Mouse (Mus musculus) bone marrow macrophage, adult 2 months (primary cell): ENCODE data around the gene Zfp358. TPM values are rescaled to one million over a fixed set of nuclear protein-coding genes. Genes with fewer than 3 reads are reported as not detected.

Source experiments
- H3K27ac ChIP-seq: 2 replicates; pipeline ENCODE4 v1.5.1; 2012; ENCODE audit warnings: low read depth, low read length; ENCODE audit not compliant: insufficient read depth
- H3K4me1 ChIP-seq: 2 replicates; pipeline ENCODE4 v1.6.1; 2012; ENCODE audit warnings: low read length; ENCODE audit not compliant: control insufficient read depth, insufficient read depth
- H3K4me3 ChIP-seq: 2 replicates; pipeline ENCODE4 v1.5.1; 2012; ENCODE audit warnings: mild to moderate bottlenecking, low read length, moderate library complexity; ENCODE audit not compliant: insufficient read depth
- CTCF ChIP-seq: IDR thresholded peaks from 2 replicates; pipeline ENCODE4 v1.5.1; 2012; ENCODE audit warnings: low read depth, mild to moderate bottlenecking, low read length, moderate library complexity
- POLR2A ChIP-seq: IDR thresholded peaks from 2 replicates; pipeline ENCODE4 v1.6.1; 2012; ENCODE audit warnings: mild to moderate bottlenecking, low read depth, low read length, borderline replicate concordance
- polyA plus RNA-seq: library from polyadenylated mRNA; stranded (reverse); fragments of >200 nt; gene quantifications from 2 replicates; pipeline ENCODE4 v1.2.4, GENCODE M21; 2012; ENCODE audit not compliant: missing spikeins, insufficient read depth, insufficient read length

Gene Zfp358
- polyA plus RNA-seq, 1 experiment, result 20.8 TPM

DNA sequence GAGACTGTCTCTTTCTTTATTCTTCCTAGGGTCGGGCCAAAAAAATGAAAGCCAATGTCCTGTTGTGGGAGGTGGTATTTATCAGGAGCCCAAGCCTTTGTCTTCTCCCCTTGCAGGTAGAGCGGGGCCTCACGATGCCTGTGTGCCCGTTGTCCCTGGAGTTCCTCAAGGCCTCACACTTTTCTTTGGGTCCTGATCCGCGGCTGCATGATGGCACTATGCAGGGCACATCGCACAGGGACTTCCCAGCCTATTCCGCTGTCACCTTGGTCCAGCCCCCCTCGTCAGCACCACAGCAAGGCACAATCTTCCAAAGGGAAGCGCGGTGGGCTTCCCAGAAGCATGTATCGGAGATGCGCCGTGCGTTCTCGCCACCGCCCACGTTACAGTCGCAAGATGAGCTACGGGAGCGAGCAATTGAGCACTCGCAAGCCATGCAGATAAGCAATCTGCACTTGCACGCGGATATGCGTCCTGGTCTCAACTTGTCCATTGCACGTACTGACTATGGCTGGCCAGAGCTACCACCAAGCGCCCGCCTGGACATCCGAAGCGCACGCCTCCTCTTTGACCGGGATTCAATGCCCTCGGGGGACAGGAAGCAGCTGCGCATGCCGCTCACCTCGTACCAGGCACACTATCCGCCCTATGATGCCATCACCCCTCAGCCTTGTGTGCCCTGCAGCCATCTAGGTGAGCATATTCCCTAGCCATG lies 17.1 kb upstream of the Zfp358 start:
- peaks cover 2% of the 10 kb centered on the region; the same call in 1 of the 2 replicates for H3K4me1 ChIP-seq
- no peak overlapping the region for H3K27ac ChIP-seq
- peak overlapping the region; percentile 31 for H3K4me3 ChIP-seq
- no peak for TF ChIP-seq POLR2A
- TF ChIP-seq CTCF, result no peak

DNA sequence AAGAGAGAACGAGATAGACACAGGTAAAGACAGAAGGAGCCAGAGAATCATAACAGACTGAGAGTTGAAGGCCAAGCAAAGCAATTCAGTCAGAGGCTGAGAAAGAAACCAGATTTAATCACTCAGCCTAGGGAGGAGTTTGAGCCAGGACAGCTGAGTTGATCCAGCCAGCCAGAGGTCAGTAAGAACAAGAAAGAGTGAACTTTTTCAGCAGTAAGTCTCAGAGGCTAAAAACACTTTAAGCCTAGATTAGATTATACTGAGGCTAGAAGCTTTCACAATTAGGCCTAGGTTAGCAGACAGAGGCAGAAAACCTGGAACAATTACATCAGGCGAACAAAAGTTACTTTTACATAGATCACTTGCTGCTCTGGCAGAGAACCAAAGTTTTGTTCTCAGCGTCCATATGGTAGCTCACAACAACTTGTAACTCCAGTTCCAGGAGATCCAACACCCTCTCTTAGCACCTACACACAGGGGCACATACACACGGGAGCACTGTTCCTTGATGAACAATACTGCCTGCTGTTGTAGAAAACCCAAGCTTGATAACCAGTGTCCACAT lies 12.6 kb upstream of the Zfp358 start:
- H3K4me1 ChIP-seq, result peaks cover 7% of the 10 kb centered on the region

DNA sequence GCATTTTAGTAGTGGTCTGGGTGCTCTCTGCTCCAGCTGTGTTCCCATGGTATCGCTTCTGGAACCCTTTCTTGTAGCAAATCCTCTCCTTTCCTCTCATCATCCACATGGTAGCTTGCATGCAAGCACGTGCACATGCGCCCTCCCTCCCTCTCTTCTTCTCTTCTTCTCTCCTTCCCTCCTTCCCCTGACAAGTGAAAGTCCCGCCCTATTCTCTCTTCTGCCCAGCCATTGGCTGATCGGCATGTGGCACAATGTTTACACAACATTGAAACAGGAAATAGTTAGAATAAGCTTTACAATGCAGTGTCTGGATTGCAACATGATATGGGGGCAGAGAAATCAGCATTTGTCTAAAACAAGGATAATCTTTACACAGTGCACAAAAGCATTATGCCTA lies 11.3 kb upstream of the Zfp358 start:
- TF ChIP-seq CTCF (no peak), POLR2A (no peak)
- H3K4me1 ChIP-seq, result peaks cover 5% of the 10 kb centered on the region
- H3K27ac ChIP-seq, result no peak overlapping the region
- H3K4me3 ChIP-seq, result peak overlapping the region; percentile 21; the same call in 1 of the 2 replicates

More for the DNA sequence above, 12.6 kb upstream of the Zfp358 start:
- TF ChIP-seq POLR2A (no peak), CTCF (no peak)
- Histone ChIP-seq H3K27ac (no peak overlapping the region), H3K4me3 (no peak overlapping the region)

DNA sequence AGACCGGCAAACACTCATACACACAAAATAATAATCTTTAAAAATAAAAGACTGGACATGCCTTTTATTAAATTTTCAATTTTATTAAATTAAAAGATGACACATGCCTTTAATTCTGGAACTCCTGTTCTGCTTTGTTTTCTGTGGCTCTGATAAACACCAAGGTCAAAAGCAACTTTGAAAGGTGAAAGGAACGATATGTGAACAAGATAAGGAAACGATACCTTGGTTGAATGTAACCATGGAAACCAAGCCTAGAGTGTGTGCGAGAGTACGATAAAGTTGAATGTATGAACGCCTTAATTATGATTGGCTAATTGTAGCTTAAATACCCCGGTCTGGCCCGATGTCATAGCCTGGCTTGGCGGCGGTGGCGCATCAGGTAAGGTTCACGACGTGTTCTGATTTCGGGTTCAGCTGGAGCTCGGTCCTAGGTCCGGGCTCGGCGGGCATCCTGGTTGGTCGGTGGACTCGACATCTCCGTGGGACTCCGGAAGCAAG lies 10.6 kb upstream of the Zfp358 start:
- H3K4me1 ChIP-seq, result peaks cover 5% of the 10 kb centered on the region
- no peak overlapping the region for H3K27ac ChIP-seq
- no peak for TF ChIP-seq POLR2A
- TF ChIP-seq CTCF, result no peak
- H3K4me3 ChIP-seq, result no peak overlapping the region

DNA sequence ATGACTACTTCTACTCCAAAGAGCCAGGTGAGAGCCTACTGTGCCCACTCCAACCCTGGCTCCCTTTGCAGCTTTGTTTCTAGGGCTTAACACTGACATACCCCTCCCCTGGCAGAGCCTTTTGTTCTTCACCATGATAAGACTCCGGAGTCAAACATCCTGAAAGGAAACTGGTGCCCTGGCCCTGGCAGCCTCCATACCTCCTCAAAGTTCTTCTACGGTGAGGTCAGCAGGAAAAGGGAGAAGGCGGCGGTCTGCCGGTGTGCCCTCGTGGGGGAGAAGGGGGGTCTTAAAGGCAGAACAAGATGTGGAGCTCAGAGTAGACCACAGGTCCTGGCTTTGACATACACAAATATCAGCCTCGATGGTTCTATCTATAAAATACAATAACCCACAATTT lies 9.4 kb upstream of the Zfp358 start:
- no peak overlapping the region for H3K27ac ChIP-seq
- H3K4me1 ChIP-seq, result peaks cover 5% of the 10 kb centered on the region
- TF ChIP-seq POLR2A (no peak), CTCF (no peak)
- no peak overlapping the region for H3K4me3 ChIP-seq

DNA sequence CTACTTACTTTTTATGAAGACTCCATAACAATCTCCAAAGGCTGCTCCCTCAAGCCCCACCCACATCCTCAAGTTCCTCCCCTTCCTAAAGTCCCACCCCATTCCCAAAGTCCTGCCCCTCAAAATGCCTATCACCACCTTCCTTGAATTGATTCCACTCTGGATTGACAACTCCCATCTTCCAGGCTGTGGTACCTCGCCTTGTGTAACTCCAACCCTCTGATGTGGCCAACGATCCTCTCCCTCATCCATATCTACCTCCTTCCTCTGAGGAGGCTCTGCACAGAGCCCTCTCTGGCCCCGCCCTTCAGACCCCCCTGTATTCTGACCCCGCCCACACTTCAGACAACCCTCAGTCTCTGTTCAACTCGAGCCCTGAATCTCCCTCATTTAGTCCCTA lies 7.7 kb upstream of the Zfp358 start:
- no peak for TF ChIP-seq POLR2A
- TF ChIP-seq CTCF, result no peak
- H3K27ac ChIP-seq, result no peak overlapping the region
- H3K4me1 ChIP-seq, result peaks cover 5% of the 10 kb centered on the region
- H3K4me3 ChIP-seq, result no peak overlapping the region

DNA sequence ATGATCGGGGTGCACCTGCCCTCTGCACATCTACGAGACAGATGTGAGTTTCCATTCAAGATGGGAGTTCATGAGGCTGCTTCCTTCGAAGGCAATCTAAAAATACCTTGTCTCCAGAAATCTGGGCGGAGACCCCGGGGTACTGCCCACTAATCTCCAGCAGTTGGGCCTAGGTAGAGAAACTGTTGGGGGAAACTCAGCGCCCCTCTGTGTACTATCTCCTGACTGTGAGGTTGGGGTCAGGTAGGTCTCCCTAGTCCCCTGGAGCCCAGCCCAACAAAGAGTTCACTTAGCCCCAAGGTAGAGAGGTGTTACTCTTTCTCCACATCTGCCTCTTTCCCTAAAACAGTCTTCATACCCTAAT lies 889 bp downstream of the Zfp358 start:
- Histone ChIP-seq H3K4me3 (peak overlapping the region; percentile 90), H3K27ac (no peak overlapping the region), H3K4me1 (peaks cover 4% of the 10 kb centered on the region)
- no peak for TF ChIP-seq POLR2A
- TF ChIP-seq CTCF, result no peak

DNA sequence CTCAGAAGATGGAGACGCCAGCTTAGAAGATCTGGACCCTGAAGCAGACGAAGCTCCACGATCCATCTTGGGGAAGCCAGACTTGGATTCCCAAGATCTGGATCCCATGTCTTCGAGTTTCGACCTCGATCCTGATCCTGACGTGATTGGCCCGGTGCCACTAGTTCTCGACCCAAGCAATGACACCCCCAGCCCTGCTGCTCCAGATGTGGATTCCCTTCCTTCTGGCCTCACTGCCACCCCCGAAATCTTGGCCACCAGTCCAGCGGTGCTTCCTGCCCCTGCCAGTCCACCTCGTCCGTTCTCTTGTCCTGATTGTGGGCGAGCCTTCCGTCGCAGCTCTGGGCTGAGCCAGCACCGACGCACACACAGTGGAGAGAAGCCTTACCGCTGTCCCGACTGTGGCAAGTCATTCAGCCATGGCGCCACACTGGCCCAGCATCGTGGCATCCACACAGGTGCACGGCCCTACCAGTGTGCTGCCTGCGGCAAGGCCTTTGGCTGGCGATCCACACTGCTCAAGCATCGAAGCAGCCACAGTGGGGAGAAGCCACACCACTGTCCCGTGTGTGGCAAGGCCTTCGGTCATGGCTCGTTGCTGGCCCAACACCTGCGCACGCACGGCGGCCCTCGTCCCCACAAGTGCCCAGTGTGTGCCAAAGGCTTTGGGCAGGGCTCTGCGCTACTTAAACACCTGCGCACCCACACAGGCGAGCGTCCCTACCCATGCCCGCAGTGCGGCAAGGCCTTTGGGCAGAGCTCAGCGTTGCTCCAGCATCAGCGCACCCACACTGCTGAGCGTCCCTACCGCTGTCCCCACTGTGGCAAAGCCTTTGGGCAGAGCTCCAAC lies 2.9 kb downstream of the Zfp358 start:
- TF ChIP-seq CTCF (no peak), POLR2A (no peak)
- H3K27ac ChIP-seq, result no peak overlapping the region
- H3K4me1 ChIP-seq, result peaks cover 7% of the 10 kb centered on the region
- H3K4me3 ChIP-seq, result no peak overlapping the region

DNA sequence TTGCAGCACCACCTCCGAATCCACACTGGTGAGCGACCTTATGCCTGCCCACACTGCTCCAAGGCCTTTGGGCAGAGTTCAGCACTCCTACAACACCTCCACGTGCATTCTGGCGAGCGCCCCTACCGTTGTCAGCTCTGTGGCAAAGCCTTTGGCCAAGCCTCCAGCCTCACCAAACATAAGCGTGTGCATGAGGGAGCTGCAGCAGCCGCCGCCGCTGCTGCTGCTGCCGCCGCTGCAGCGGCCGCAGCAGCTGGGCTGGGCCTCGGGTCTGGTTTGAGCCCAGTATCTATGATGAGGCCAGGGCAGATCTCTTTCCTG lies 3.5 kb downstream of the Zfp358 start:
- H3K4me1 ChIP-seq, result peaks cover 11% of the 10 kb centered on the region
- TF ChIP-seq POLR2A (no peak), CTCF (no peak)
- H3K4me3 ChIP-seq, result no peak overlapping the region
- H3K27ac ChIP-seq, result no peak overlapping the region

DNA sequence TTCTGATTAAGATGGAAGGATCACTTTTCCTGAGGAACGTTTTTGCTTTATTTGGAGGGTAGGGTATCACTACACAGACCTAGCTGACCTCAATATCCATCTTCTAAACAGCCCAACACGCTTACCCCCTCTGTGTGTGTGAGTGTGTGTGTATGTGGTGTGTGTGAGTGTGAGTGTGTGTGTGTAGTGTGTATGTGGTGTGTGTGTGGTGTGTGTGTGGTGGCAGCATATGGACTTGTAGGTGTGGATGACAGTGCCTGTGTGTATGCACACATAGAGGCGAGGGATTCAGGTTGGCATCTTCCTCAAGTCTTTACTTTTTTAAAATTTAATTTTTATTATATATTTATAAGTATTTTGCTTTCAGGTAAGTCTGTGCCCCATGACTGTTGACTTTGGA lies 5.6 kb downstream of the Zfp358 start:
- Histone ChIP-seq H3K4me3 (no peak overlapping the region), H3K27ac (no peak overlapping the region), H3K4me1 (peaks cover 20% of the 10 kb centered on the region)
- TF ChIP-seq POLR2A (no peak), CTCF (no peak)
